Mouse (Mus musculus): ENCODE measurements around the gene Svop.

The Svop gene

DNA sequence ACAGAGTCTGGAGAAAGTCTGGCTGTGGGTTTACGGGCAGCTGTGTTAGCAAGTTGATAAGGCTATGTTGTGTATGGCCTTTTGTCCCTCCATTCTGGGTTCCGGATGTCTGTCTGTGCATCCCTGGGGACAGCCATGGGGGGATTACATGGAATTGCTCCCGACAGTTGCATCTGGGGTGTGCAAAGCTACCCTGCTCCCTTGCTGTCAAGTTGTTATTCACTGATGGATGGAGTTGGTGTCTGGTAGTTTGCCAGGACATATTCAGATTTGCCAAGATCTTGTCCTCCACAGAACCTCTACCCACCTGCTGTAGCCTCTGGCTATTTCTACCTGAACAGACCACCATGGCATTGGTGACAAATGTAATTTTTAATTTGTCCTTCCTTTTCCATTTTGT lies 45.2 kb downstream of the Svop start:
- DNase-seq (ENCODE audit: low spot score in 2 of 2): no peak

DNA sequence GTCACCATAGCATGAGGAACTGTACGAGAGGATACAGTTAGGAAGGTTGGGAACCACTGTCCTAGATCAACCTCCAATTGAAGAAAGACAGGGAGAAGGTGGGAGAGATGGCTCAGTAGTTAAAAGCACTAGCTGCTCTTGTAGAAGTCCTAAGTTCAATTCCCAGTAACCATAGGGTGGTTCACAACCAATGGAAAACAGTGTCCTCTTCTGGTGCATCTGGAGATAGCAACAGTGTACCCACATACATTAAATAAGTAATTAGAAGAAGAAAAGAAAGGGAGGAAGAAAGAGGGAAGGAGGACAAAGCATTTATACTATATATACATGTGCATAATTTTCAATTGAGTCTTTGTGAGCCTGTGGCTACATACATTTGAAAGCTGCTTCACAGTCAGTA lies 46.2 kb downstream of the Svop start:
- DNase-seq (ENCODE audit: low spot score in 2 of 2): no peak

DNA sequence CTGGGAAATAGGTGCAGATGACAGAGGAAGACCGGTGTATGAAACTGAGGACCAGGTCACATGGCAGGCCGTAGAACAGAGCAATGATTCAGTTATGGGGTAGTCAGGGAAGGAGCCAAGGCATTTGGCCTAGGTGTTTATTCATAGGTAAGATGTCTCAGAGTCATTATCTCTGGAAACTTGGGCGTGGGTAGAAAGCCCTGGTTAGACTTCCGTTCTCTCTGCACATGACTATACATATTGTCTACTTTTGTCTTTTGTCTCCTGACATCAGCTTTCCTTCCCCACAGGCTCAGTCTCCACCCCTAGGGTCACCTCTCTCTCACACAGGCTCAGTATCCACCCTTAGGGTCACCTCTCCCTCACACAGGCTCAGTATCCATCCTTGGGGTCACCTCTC lies 47.6 kb downstream of the Svop start:
- no peak for DNase-seq (ENCODE audit: low spot score in 2 of 2)

DNA sequence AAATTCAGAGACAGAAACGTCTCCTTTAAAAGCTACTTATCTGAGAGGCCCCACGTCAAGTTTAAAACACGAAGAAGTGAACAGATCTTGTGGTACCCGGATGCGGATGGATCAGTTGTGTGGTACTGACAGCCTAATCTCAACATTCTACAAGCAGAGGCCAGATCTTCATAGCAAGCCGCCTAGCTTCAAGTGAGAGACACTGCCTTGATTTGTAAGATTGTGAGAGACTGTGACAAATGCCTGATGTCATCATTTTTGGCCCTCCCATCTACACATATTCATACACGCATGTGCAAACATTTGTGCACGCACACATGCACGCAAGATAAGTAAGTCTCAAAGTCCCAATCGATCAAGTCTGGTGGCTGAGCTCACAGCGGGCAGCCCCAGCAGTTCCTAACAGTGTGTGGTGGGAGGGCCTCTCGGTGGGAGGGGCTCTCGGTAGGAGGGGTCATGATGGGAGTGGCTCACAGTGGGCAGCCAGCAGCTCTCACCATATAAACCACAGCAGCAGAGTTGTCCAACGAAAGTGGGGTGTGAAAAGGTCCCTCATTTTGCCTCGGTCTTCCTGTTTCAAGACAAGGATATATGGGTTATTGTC lies 49.9 kb downstream of the Svop start:
- peak in 1 of 2 experiments; percentile 13 for DNase-seq (ENCODE audit: low spot score in 2 of 2)

DNA sequence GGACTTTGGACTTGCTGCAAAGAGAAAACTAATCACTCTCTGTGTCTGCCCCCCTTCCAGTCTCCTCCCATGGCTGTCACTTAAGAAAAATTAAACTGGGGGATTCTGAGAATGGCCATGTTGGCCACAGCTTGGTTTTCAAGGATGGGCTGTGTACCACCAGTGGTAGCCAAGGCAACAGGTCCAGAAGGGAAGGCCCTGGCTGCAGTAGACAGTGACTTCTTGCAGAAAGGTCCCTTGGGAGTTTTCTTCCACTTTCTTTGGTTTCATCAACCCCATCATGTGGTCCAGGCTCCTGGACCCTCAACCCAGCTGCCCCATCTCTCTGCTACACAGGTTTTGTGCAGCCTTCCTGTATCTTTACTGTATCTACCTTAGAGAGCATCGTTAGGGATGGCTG lies 50.5 kb downstream of the Svop start:
- DNase-seq (ENCODE audit: low spot score in 2 of 2): no peak

DNA sequence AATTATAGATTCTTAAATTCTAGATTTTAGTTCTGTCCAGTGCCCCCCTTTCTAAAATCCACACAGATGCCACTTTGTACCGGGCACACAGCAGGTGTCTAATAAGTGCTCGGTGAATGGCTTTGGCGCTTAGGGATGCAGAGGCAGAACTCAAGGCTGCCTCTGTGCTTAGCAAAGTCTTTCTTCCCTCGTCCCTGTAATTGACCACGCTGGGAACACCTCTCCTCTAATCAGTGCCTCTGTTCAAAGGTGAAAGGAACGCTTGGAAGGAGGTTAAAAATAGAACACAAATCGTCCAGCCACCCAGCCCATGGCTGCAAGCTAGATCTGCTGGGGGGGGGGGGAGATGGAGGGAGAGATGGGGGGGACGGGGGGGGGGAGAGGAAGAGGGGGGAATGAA lies 50.9 kb downstream of the Svop start:
- no peak for DNase-seq (ENCODE audit: low spot score in 2 of 2)

DNA sequence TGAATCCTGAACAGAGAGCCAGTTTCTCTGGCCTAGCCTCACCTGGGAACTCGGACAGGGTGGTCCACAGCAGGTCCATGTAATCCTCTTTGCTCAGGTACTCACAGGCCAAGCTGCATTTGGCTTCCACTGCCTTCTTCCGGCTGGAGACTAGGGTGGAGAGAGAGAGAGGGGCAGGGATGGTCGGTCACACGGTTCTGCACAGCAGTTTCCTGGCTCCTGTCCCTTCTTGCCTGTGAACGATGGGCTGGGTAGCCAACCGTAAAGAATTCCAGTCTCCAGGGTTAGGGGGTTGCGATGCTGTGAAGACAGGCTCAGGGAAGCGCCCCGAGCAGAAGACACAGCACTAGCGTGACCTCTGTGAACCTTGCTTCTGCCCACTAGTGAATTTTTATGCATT lies 56.3 kb downstream of the Svop start:
- no peak for DNase-seq (ENCODE audit: low spot score in 2 of 2)

DNA sequence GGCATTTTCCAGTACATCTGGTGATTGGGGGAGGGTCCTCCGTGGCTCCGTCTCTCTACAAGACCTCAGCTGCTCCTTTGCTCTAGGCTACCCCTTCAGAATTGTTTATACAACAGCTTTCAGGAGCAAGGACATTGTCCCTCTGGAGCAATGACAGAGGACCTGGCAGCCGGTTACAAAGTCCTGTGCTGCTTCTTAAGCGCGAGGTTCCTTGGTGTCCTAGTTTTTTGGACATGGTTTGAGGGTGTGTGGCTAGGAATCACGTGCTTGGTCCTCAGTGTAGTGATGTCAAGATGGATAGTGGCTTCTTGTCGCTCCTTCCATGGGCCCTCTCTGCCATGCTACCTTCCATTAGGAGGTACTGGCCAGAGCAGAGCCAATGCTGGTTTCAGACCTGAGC lies 57.0 kb downstream of the Svop start:
- no peak for DNase-seq (ENCODE audit: low spot score in 2 of 2)

DNA sequence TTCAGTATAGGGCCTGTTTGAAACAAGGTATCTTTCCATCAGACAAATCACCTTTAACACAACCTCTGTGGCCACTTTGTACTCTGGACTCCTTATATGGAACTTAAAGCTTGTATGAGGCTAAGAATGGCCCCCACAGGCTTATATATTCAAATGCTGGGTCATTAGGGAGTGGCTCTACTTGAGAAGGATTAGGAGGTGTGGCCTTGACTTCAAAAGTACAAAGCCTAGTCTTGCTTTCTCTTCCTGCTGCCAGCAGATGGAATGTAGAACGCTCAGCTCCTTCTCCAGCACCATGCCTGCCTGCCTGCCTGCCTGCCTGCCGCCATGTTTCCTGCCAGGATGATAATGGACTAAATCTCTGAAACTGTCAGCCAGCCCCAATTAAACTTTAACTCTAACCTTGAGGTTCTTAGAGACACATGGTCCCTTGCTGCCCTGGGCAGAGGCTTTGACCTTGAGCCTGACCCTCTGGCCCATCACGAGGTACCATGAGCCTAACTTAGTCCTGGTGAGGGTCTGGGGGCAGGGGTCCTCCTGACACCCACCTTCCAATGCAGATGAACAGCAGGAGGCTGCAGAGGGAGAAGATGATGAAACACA lies 59.1 kb downstream of the Svop start:
- DNase-seq (ENCODE audit: low spot score in 2 of 2): no peak

DNA sequence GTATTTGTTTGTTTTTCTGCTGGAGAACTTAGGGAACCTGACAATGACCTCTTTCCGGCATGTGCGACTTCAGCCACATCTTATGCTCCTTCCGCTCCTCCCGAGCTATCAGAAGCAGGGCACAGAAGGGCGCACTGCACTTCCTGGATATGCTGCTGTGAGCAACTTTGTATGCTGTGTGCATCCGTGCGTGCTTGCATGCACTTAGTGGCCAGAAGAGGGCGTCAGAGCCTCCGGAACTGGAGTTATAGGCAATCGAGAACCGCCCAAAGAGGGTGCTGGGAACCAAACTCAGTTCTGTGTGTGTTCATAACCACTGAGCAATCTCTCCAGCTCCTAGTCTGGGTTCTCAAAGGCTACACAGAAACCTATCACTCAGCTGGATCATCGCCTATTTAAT lies 60.7 kb downstream of the Svop start:
- DNase-seq (ENCODE audit: low spot score in 2 of 2): no peak

DNA sequence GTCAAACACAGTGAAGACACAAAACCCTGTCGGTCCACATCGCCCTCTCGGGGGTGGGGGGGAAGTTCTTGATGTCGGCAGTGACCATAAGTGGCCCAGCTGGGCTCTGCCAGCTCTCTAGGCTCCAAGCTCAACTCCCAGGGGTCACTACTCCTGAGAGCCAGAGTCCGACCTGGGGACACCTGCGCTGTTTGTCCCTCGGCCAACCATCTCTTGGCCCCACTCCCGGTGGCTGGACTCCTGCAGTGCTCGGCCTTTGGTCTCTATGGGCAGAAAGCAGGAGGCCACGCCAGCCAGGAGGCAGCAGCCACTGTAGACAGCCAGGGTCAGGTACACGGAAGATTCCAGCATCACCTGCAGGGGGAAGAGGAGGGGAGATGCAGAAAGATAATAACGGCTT lies 63.3 kb downstream of the Svop start:
- no peak for DNase-seq (ENCODE audit: low spot score in 2 of 2)

DNA sequence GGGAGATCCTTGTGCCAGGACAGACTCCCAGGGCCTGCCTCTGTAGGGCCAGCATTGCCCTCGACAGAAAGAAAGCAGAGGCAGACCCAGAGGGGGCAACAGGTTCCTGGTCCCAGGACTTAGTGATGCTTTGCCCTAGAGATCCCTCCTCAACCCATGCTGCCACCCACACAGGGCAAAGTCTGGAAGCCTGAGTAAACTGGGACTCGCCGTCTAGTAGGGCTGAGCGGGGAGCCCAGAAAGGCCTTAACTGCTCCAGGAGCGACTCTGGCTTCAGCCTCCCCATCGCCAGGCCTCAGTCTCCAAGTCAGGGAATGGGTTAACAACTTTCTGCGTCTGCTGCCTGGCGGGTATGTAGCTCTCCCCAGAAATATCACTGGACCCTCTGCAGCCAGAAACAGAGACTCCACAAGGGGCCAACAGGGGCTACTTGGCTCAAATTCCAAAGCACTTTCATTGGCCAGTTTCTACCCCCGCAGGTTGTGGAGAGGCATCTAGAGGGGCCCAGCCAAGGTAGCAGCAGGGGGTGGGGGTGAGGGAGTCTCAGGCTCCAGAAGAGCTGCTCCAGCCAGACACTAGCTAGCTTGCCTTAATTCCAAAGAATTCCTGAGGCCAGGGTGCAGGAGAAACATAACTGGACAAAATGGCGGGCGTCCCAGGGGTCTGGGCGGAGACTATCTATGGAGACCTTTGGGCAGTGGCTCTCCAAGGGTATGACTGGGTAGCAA lies 64.0 kb downstream of the Svop start:
- DNase-seq (ENCODE audit: low spot score in 2 of 2): no peak

DNA sequence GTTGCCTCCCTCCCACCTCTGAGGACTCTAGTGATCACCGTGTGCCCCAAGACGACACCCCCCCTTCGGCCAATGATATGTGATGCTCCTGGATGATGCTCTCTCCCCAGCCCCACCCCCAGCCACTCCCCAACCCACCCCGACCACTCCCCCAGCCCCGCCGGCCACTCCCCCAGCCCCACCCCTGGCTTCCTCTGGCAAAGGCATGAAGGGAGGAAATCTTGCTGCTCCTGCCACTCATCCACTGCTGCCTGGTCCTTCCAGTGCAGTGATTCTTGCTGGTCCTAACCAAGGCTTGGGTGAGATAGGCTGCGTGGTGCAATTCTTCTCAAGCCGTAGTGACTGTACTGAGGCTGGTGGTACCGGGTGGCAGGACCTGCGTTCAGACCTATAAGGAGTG lies 66.5 kb downstream of the Svop start:
- DNase-seq (ENCODE audit: low spot score in 2 of 2): no peak

DNA sequence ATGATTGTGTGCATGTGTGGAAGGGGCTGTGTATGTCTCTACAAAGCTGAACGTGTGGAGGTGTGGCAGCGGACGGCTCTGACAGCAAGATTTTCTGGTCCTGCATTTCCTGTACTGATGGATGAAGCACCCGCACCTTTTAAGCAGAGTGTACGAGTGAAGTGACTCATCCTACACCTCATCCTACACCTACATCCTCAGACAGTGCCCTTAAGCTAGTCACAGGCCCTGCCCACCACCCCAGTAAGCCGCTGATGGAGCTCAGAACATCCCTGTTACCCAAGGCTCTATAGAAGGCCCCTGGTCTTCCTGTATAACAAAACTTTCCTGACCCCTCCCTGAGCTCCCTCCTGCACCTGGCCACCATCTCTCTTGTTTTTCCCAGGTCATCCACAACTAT lies 67.0 kb downstream of the Svop start:
- DNase-seq (ENCODE audit: low spot score in 2 of 2): no peak

DNA sequence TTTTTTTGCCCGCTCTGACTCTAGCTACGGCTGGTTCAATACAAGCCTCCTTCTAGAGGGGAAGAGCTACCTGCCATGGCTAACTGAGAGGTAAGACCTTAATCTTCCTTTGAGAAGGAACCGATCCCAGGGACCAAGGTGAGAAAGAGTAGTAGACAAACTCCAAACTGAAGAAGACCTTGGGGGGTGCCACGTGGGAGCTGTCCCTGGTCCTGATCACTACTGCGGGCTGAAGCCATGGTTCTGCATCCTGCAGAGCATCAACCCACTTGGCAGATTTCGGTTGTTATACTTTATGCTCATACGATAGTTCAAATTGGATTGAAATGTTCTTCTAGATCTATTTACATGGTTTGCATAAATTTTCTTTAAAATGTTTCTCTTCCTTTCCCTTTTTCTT lies 76.2 kb downstream of the Svop start:
- DNase-seq (ENCODE audit: low spot score in 2 of 2): no peak

DNA sequence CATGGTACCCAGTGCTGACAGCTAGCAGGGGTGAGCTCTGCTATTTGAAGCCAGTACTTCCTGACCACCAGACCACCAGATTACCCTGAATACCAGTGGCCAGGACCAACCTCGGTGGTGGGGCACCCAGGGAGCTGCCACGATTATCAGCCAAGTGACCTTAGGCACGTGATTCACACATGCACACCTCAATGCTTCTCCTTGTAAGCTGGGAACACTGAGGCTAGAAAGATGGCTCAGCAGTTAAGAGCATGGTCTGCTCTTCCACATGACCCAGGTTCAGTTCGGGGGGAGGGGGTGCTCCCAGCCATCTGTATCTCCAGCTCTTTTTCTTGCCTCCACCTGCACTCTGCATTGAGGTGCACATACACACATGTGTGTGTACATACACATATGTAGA lies 82.3 kb downstream of the Svop start:
- no peak for DNase-seq (ENCODE audit: low spot score in 2 of 2)

DNA sequence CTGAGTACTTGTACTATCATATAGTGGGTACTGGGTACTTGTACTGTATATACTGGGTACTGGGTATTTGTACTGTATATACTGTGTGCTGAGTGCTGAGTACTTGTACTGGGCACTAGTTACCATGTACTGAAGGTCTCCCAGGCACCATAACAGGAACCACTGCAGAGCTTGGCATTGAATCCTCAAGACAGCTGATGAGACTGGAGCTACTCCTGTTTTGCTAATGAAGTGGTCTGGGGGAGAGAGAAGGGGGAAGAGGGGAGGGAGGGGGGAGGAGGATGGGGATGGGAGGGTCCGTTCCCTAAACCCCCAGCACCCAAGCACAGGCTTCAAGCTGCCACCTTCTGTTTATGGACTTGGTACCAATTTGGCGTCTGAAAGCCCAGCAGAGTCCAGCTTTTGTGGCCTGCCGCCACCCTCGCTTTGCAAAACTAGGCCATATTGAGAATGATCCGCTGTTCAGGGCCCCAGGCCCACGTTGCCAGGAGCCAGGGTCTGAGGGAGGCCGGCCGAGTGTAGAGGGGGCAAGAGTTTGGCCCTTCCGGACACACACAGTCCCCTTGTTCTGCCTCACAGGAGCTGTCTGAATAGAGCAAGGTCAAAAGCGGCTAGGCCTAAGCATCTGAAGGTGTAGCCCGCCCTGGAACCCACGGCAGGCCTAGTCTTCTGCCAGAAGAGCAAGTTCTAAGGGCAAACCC lies 83.5 kb downstream of the Svop start:
- DNase-seq (ENCODE audit: low spot score in 2 of 2): no peak

DNA sequence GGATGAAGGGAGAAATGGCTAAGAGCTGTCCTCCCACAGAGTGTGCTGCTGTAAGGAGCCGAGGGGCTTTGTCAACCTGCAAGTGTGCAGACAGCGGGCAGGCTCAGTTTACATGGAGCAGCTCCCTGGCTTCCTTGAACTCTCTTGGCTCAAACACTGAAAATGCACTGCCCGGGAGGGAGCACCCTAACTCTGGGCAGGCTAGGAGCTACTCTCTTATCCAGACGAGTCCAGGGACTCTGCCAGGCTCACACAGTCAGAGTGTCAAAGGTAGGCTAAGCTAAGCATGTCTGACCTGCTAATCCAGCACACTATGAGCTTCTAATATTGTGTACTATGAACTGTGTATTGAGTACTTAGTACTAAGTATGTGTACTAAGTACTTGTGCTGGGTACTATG lies 84.4 kb downstream of the Svop start:
- no peak for DNase-seq (ENCODE audit: low spot score in 2 of 2)

DNA sequence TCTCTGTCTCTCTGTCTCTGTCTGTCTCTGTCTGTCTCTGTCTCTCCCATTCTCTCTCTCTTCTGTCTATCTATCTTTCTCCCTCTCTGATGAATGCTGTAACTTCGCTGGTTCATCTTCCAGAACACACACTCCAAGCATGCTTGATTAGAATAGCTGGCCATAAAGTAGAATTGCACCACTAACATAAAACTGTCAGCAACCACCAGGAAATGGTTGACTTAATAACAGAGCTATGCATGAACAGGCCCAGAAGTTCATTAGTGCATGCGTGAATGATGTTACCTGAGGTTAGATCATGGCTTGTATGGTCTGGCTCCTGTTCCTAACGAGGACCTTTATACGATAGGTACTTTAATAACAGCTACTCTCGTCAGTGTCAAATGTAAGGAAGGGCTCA lies 86.3 kb downstream of the Svop start:
- no peak for DNase-seq (ENCODE audit: low spot score in 2 of 2)

DNA sequence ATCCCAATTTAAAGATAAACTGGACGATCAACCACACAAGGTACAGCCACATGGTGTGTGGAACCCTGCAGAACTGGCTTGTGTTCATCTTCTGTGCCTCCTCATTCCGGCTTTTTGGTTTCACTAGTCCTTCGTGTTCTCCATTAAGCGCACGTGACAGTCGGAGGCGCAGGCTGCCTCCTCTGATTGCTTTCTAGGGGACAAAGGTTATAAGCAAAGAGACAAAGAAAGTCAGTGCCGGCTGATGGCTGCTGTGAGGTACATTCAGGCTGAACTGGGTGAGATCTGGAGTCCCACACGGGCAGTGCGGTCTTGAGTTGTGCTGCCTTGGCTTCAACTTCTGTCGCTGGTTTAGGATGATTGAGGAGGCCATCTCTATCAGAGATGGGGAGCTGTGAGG lies 86.8 kb downstream of the Svop start:
- no peak for DNase-seq (ENCODE audit: low spot score in 2 of 2)

DNA sequence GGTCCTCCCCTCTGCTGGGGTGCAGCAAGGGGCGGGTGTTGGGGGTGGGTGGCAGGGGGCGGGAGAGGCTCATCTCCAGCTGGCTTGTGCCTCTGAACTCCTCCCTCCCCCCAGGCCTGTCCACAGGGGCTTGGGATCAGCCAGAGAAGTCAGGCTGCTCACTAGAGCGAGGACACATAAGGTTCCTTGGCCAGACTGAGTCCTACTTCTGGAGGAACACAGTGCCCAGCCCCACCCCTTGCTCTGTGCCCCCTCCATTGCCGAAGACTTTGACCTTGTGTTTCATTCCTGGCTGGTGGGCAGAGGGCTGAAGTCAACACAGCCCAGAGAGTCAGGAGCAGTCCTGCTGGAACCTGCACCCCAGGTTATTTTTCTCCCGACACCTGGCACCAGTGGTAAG lies 87.8 kb downstream of the Svop start, which contains the start of gene Dao:
TSS of gene Dao (plus strand) at position 162 of the 400 bp plus-strand sequence.
- no peak for DNase-seq (ENCODE audit: low spot score in 2 of 2)

DNA sequence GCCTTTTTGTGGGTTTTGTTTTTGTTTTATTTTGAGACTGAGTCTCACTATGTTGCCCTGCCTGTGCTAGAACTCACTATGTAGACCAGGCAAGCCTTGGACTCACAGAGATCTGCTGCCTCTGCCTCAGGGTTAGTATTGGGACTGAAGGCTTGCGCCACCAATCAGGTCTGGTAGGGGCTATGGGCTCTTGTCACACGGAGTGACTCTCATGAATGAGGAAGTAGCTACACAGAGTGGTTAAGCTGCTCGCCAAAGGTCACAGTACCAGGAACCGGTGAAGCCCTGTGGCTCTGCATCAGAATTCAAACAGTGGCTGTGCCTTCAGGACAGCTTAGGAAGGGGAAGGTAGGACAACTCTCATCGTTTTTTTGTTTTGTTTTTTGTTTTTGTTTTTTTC lies 92.0 kb downstream of the Svop start:
- no peak for DNase-seq (ENCODE audit: low spot score in 2 of 2)

DNA sequence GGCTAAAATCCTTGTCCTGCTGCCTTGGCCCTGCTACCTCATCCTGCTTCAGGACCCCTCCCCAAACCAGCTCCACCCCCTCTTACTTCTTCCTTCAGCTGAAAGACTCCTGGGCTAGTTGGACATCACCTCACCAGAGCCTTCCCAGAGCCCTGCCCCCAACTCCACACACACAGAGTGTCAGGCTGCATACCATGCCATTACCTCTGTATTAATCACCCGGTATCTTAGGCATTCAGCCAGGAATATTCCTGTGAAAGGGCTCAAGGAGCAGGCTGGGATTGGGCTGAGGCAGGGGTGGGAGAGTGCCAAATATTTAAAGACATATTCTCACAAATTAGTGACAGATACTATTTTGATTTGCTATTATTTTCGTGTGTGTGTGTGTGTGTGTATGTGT lies 94.9 kb downstream of the Svop start:
- DNase-seq (ENCODE audit: low spot score in 2 of 2): no peak
